ENCODE assay signal across 8 mouse cellular contexts in genomic region chr19:47067924-47068611, GRCm38 (mm10). TPM values are rescaled to one million over a fixed set of nuclear protein-coding genes. Genes with fewer than 3 reads are reported as not detected.
A peak's percentile ranks its signal among the peaks of the same experiment; 100 is the strongest.
DNase-seq lines count a peak whose midpoint lies in the region; ATAC-seq lines count a peak whose summit lies in the region.

No protein-coding gene starts in this region.

- H3K4me1 ChIP-seq in hindbrain, embryonic 14.5 days (replicated peaks; ENCODE audit: control insufficient read depth, insufficient read depth, low read length): peaks cover 10% of the 10 kb centered on the region; the same call in 1 of the 2 replicates

- peak overlapping the region; percentile 65 for H3K4me2 ChIP-seq in hindbrain, embryonic 14.5 days (replicated peaks)

- no peaks in the 10 kb centered on the region for H3K9me3 ChIP-seq in hindbrain, embryonic 14.5 days (ENCODE audit: control insufficient read depth, low read length)

- peak overlapping the region; percentile 96 for H3K4me3 ChIP-seq in hindbrain, embryonic 14.5 days (replicated peaks; ENCODE audit: low read length)

- WGBS in hindbrain, embryonic 14.5 days: under 1% methylated on average over 69 of the region's 72 CpGs

- DNase-seq in R1 (ENCODE audit: low read depth, low spot score): peak; percentile 88
- peak; percentile 80 to 85 for DNase-seq in cerebellum, postnatal 25 days
- peak; percentile 57 to 75 for DNase-seq in frontal cortex, postnatal 25 days (ENCODE audit: low spot score in 2 of 2)
- peak; percentile 80 for DNase-seq in hindbrain, embryonic 14.5 days (ENCODE audit: low spot score)
- peak; percentile 52 for DNase-seq in left cerebral cortex, adult 11 months (ENCODE audit: low spot score)
- DNase-seq in lung, postnatal 36 days: peak; percentile 90
- DNase-seq in retina, postnatal 1 day: peak; percentile 91
- DNase-seq in thymus, postnatal 4 days: peak; percentile 89

- H3K27ac ChIP-seq in hindbrain, embryonic 14.5 days: peak overlapping the region; percentile 88

- H3K36me3 ChIP-seq in hindbrain, embryonic 14.5 days (replicated peaks; ENCODE audit: control insufficient read depth, insufficient read depth): peaks cover 23% of the 10 kb centered on the region

- no peaks in the 10 kb centered on the region for H3K27me3 ChIP-seq in hindbrain, embryonic 14.5 days (ENCODE audit: control insufficient read depth, insufficient read depth, low read length)

- peak; percentile 92 for ATAC-seq in hindbrain, embryonic 14.5 days (ENCODE audit: low FRiP score)

- peak overlapping the region; percentile 89 for H3K9ac ChIP-seq in hindbrain, embryonic 14.5 days

RNA-seq across cellular contexts. Expression of gene Taf5, which starts 0.5 kb away (rescaled TPM):
- 8.2 and 9.5 TPM in 2 replicates for polyA plus RNA-seq in hindbrain, embryonic 14.5 days (2014; fragmentation: Nextera tagmentation; extraction: Ambion mirVana)

RNA-seq across cellular contexts. Expression of gene Pcgf6, which starts 17.4 kb away (rescaled TPM):
- 34.3 and 36.7 TPM in 2 replicates for polyA plus RNA-seq in hindbrain, embryonic 14.5 days (2014; fragmentation: Nextera tagmentation; extraction: Ambion mirVana)

RNA-seq across cellular contexts. Expression of gene Usmg5, which starts 22.4 kb away (rescaled TPM):
- polyA plus RNA-seq in hindbrain, embryonic 14.5 days (2014; fragmentation: Nextera tagmentation; extraction: Ambion mirVana): 1,505 and 1,749 TPM in 2 replicates

RNA-seq across cellular contexts. Expression of gene Pdcd11, which starts 22.5 kb away (rescaled TPM):
- polyA plus RNA-seq in hindbrain, embryonic 14.5 days (2014; fragmentation: Nextera tagmentation; extraction: Ambion mirVana): 5.6 and 6.0 TPM in 2 replicates

RNA-seq across cellular contexts. Expression of gene Nt5c2, which starts 53.1 kb away (rescaled TPM):
- polyA plus RNA-seq in hindbrain, embryonic 14.5 days (2014; fragmentation: Nextera tagmentation; extraction: Ambion mirVana): 84.9 and 93.8 TPM in 2 replicates

Comparison
In these comparisons a context has a peak if more than half of its experiments do, and no peak if none do; other contexts are left out.
1. Peak in every context shown above with its lines: DNase-seq, ATAC-seq, H3K4me3 ChIP-seq and H3K27ac ChIP-seq.